Mouse (Mus musculus): Measurements from ENCODE around the gene Astl. TPM values are rescaled to one million over a fixed set of nuclear protein-coding genes. Genes with fewer than 3 reads are reported as not detected.

Astl gene
- total and polyA plus RNA-seq, 3 experiments, result 0.11 TPM; not detected in 2

DNA sequence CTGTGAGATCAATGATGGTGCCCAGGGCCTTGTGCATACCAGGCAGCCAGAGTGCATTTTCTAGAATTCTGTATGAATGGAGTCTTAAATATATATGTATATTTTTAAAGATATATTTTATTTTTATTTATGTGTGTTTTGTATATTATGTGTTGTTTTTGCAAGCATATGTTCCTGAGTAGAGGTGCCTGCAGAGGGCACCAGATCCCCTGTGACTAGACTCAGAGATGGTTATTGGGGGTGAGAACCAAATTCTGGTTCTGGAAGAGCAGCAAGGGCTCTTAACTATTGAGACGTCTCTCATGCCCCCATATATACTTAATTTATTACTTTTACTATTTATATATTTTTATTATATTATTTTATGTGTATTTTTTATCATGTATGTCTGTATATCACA, 27.2 kb upstream of the Astl start:
- Histone ChIP-seq H3K27me3 (ENCODE audit: insufficient read depth, low read length) (peaks cover 6% of the 10 kb centered on the region), H3K9me3 (replicated peaks) (no peaks in the 10 kb centered on the region), H3K4me3 (ENCODE audit: low read depth, low read length) (no peak overlapping the region), H3K36me3 (replicated peaks) (no peaks in the 10 kb centered on the region), H3K4me1 (ENCODE audit: insufficient read depth, low read depth, low read length) (no peaks in the 10 kb centered on the region; the same call in 1 of the 2 replicates)
- DNase-seq (ENCODE audit: low spot score) (no peak), ATAC-seq (ENCODE audit: extremely low read depth, insufficient number of reproducible peaks, low FRiP score, poor library complexity, severe bottlenecking) (no peak)
- TF ChIP-seq POLR2AphosphoS5 (IDR thresholded peaks at IDR 0.05; ENCODE audit: insufficient replicate concordance, low read depth, low read length) (no peak), TAL1 (conservative IDR thresholded peaks at IDR 0.05; ENCODE audit: low read depth, low read length) (no peak), GATA1 (IDR thresholded peaks at IDR 0.05; ENCODE audit: borderline replicate concordance, low read length) (no peak), CTCF (IDR thresholded peaks at IDR 0.05; ENCODE audit: low read depth, low read length) (no peak), GATA2 (IDR thresholded peaks at IDR 0.05; ENCODE audit: borderline replicate concordance, low read depth, low read length) (no peak)

DNA sequence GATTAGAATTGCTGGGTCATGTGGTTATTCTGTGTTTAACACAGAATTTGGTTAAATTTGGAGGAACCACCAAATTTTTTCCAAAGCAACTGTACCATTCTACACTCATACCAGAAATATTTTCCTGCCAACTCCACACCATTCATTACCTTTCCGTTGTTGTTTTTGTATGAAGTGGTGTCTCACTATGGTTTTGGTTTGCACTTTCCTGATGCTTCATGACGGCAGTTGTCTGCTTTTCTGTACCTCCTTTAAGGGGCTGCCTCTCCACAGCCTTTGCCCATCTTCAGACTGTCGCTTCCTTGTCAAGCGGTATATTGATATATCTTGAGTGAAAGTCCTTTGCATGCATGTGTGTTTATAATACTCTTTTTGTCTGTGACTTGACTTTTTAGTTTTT, 25.6 kb upstream of the Astl start:
- H3K9me3 ChIP-seq (replicated peaks), result no peaks in the 10 kb centered on the region
- no peak for DNase-seq (ENCODE audit: low spot score)
- H3K4me3 ChIP-seq (ENCODE audit: low read depth, low read length), result no peak overlapping the region
- H3K36me3 ChIP-seq (replicated peaks), result no peaks in the 10 kb centered on the region
- H3K27me3 ChIP-seq (ENCODE audit: insufficient read depth, low read length), result peaks cover 15% of the 10 kb centered on the region
- no peaks in the 10 kb centered on the region for H3K4me1 ChIP-seq (ENCODE audit: insufficient read depth, low read depth, low read length)
- ATAC-seq (ENCODE audit: extremely low read depth, insufficient number of reproducible peaks, low FRiP score, poor library complexity, severe bottlenecking), result no peak
- TF ChIP-seq GATA1 (IDR thresholded peaks at IDR 0.05; ENCODE audit: borderline replicate concordance, low read length) (no peak), TAL1 (conservative IDR thresholded peaks at IDR 0.05; ENCODE audit: low read depth, low read length) (no peak), GATA2 (IDR thresholded peaks at IDR 0.05; ENCODE audit: borderline replicate concordance, low read depth, low read length) (no peak), POLR2AphosphoS5 (IDR thresholded peaks at IDR 0.05; ENCODE audit: insufficient replicate concordance, low read depth, low read length) (no peak), CTCF (IDR thresholded peaks at IDR 0.05; ENCODE audit: low read depth, low read length) (no peak)

GRCm38 (mm10) chr2:127313878-127314277, 24.6 kb upstream of the Astl start:
- peaks cover 19% of the 10 kb centered on the region for H3K27me3 ChIP-seq (ENCODE audit: insufficient read depth, low read length)
- H3K36me3 ChIP-seq (replicated peaks), result no peaks in the 10 kb centered on the region
- no peaks in the 10 kb centered on the region for H3K4me1 ChIP-seq (ENCODE audit: insufficient read depth, low read depth, low read length)
- no peak for TF ChIP-seq CTCF (IDR thresholded peaks at IDR 0.05; ENCODE audit: low read depth, low read length)
- no peak for TF ChIP-seq GATA2 (IDR thresholded peaks at IDR 0.05; ENCODE audit: borderline replicate concordance, low read depth, low read length)
- TF ChIP-seq GATA1 (IDR thresholded peaks at IDR 0.05; ENCODE audit: borderline replicate concordance, low read length), result no peak
- TF ChIP-seq POLR2AphosphoS5 (IDR thresholded peaks at IDR 0.05; ENCODE audit: insufficient replicate concordance, low read depth, low read length), result no peak
- TF ChIP-seq TAL1 (conservative IDR thresholded peaks at IDR 0.05; ENCODE audit: low read depth, low read length), result no peak
- no peaks in the 10 kb centered on the region for H3K9me3 ChIP-seq (replicated peaks)
- DNase-seq (ENCODE audit: low spot score) (no peak), ATAC-seq (ENCODE audit: extremely low read depth, insufficient number of reproducible peaks, low FRiP score, poor library complexity, severe bottlenecking) (no peak)
- H3K4me3 ChIP-seq (ENCODE audit: low read depth, low read length), result no peak overlapping the region

DNA sequence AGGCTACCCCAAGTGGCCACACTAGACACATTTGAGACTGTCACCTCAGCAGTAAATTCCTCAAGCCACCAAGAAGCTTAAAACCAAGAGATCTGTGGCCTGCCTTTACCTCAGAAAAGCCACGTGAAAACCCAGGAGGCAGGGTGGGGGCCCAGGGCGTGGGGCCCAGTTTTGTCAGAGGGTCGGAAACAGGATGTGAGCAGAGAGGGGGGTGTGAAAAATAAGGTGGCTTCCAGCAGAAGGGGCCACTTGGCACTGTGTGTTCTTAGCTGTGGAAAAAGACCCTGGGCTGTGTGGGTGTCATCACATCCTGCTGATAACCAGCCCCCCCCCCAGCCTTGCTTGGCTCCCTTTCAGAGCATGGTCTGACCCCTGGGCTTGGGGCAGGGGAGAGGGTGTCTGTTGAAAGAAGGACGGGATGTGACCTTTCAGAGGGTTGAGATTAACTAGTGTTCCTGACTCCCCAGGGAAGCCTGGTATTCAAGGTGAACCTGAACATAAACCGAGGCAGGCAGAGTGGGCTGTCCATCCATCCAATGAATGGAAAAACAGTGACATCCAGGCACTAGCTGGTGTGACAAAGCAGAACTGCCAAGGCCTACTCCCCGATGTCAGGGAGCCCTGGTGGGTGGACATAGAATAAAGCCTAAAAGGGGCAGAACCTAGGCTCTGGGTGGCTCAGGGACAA, 23.8 kb upstream of the Astl start:
- Histone ChIP-seq H3K36me3 (replicated peaks) (no peaks in the 10 kb centered on the region), H3K4me3 (ENCODE audit: low read depth, low read length) (no peak overlapping the region), H3K9me3 (replicated peaks) (no peaks in the 10 kb centered on the region), H3K27me3 (ENCODE audit: insufficient read depth, low read length) (peaks cover 26% of the 10 kb centered on the region), H3K4me1 (ENCODE audit: insufficient read depth, low read depth, low read length) (no peaks in the 10 kb centered on the region)
- TF ChIP-seq POLR2AphosphoS5 (IDR thresholded peaks at IDR 0.05; ENCODE audit: insufficient replicate concordance, low read depth, low read length), result no peak
- no peak for TF ChIP-seq GATA1 (IDR thresholded peaks at IDR 0.05; ENCODE audit: borderline replicate concordance, low read length)
- no peak for TF ChIP-seq CTCF (IDR thresholded peaks at IDR 0.05; ENCODE audit: low read depth, low read length)
- no peak for TF ChIP-seq GATA2 (IDR thresholded peaks at IDR 0.05; ENCODE audit: borderline replicate concordance, low read depth, low read length)
- TF ChIP-seq TAL1 (conservative IDR thresholded peaks at IDR 0.05; ENCODE audit: low read depth, low read length), result no peak
- DNase-seq (ENCODE audit: low spot score) (no peak), ATAC-seq (ENCODE audit: extremely low read depth, insufficient number of reproducible peaks, low FRiP score, poor library complexity, severe bottlenecking) (no peak)

- no peaks in the 10 kb centered on the region for H3K4me1 ChIP-seq (ENCODE audit: insufficient read depth, low read depth, low read length)
- TF ChIP-seq GATA2 (IDR thresholded peaks at IDR 0.05; ENCODE audit: borderline replicate concordance, low read depth, low read length), result no peak
- no peak for TF ChIP-seq CTCF (IDR thresholded peaks at IDR 0.05; ENCODE audit: low read depth, low read length)
- no peak for TF ChIP-seq POLR2AphosphoS5 (IDR thresholded peaks at IDR 0.05; ENCODE audit: insufficient replicate concordance, low read depth, low read length)
- no peak for TF ChIP-seq GATA1 (IDR thresholded peaks at IDR 0.05; ENCODE audit: borderline replicate concordance, low read length)
- TF ChIP-seq TAL1 (conservative IDR thresholded peaks at IDR 0.05; ENCODE audit: low read depth, low read length), result no peak
- no peaks in the 10 kb centered on the region for H3K36me3 ChIP-seq (replicated peaks)
- no peaks in the 10 kb centered on the region for H3K9me3 ChIP-seq (replicated peaks)
- H3K27me3 ChIP-seq (ENCODE audit: insufficient read depth, low read length), result peaks cover 28% of the 10 kb centered on the region
- ATAC-seq (ENCODE audit: extremely low read depth, insufficient number of reproducible peaks, low FRiP score, poor library complexity, severe bottlenecking) (no peak), DNase-seq (ENCODE audit: low spot score) (no peak)
- H3K4me3 ChIP-seq (ENCODE audit: low read depth, low read length), result no peak overlapping the region
Observed at GRCm38 (mm10) chr2:127315155-127315470, 23.3 kb upstream of the Astl start.

DNA sequence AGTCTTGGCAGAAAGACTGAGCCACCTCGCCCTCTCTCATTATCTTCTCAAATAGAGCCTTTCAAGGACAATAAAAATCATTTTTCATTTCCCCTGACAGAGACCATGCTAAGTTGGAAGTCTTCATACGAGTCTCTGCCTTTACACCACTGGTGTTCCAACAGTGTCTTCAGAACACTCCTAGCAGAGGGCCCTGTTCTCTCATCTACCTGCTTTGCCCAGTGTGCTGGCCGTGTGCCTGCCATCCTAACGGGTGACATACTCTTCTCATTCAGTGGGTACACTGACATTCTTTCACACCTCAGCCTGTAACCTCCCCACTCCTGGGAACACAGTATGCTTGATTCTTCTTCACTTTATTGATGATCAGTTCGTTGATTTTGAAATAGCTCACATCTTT, 22.0 kb upstream of the Astl start:
- TF ChIP-seq GATA2 (IDR thresholded peaks at IDR 0.05; ENCODE audit: borderline replicate concordance, low read depth, low read length) (no peak), TAL1 (conservative IDR thresholded peaks at IDR 0.05; ENCODE audit: low read depth, low read length) (no peak), POLR2AphosphoS5 (IDR thresholded peaks at IDR 0.05; ENCODE audit: insufficient replicate concordance, low read depth, low read length) (no peak), GATA1 (IDR thresholded peaks at IDR 0.05; ENCODE audit: borderline replicate concordance, low read length) (no peak), CTCF (IDR thresholded peaks at IDR 0.05; ENCODE audit: low read depth, low read length) (no peak)
- Histone ChIP-seq H3K4me1 (ENCODE audit: insufficient read depth, low read depth, low read length) (no peaks in the 10 kb centered on the region), H3K9me3 (replicated peaks) (no peaks in the 10 kb centered on the region), H3K27me3 (ENCODE audit: insufficient read depth, low read length) (peaks cover 28% of the 10 kb centered on the region), H3K36me3 (replicated peaks) (no peaks in the 10 kb centered on the region), H3K4me3 (ENCODE audit: low read depth, low read length) (no peak overlapping the region)
- DNase-seq (ENCODE audit: low spot score) (no peak), ATAC-seq (ENCODE audit: extremely low read depth, insufficient number of reproducible peaks, low FRiP score, poor library complexity, severe bottlenecking) (no peak)
